Mouse (Mus musculus): ENCODE measurements around the gene Plxdc1.
A peak's percentile ranks its signal among the peaks of the same experiment; 100 is the strongest.

Gene Plxdc1

GRCm38 (mm10) chr11:97985727-97986677 is at the start of gene Plxdc1:
Gene Plxdc1, minus strand, starts transcription at chr11:97986444.
- DNase-seq, result peak; percentile 62

GRCm38 (mm10) chr11:98035977-98036377 is 49.7 kb upstream of the Plxdc1 start:
- DNase-seq, result peak; percentile 57

- no peak for DNase-seq
Measured at GRCm38 (mm10) chr11:98034840-98035239, 48.6 kb upstream of the Plxdc1 start.

- no peak for DNase-seq
Measured at GRCm38 (mm10) chr11:98034061-98034460, 47.8 kb upstream of the Plxdc1 start.

GRCm38 (mm10) chr11:98031443-98031770 is 45.2 kb upstream of the Plxdc1 start:
- peak; percentile 91 for DNase-seq

- no peak for DNase-seq
Measured at GRCm38 (mm10) chr11:98030701-98031442, 44.6 kb upstream of the Plxdc1 start.

- no peak for DNase-seq
Measured at GRCm38 (mm10) chr11:98027785-98028184, 41.5 kb upstream of the Plxdc1 start.

GRCm38 (mm10) chr11:98027297-98027688 is 41.0 kb upstream of the Plxdc1 start:
- no peak for DNase-seq

- peak; percentile 95 for DNase-seq
Measured at GRCm38 (mm10) chr11:98026570-98027296, 40.5 kb upstream of the Plxdc1 start, which contains the start of gene Rpl19. Gene Rpl19, plus strand, starts transcription at chr11:98026710.

- DNase-seq, result no peak
Measured at GRCm38 (mm10) chr11:98026248-98026569, 40.0 kb upstream of the Plxdc1 start.

- DNase-seq, result no peak
Measured at GRCm38 (mm10) chr11:98024516-98024915, 38.3 kb upstream of the Plxdc1 start.

GRCm38 (mm10) chr11:98022555-98023371 is 36.5 kb upstream of the Plxdc1 start, which contains the start of gene Cacnb1:
Gene Cacnb1, minus strand, starts transcription at chr11:98023034.
- peak; percentile 87 for DNase-seq

- DNase-seq, result no peak
Measured at GRCm38 (mm10) chr11:98022253-98022554, 36.0 kb upstream of the Plxdc1 start.

- peak; percentile 65 for DNase-seq
Measured at GRCm38 (mm10) chr11:98021565-98022252, 35.5 kb upstream of the Plxdc1 start.

- no peak for DNase-seq
Measured at GRCm38 (mm10) chr11:98021118-98021517, 34.9 kb upstream of the Plxdc1 start.

- DNase-seq, result peak; percentile 40
Measured at GRCm38 (mm10) chr11:98020710-98021109, 34.5 kb upstream of the Plxdc1 start.

GRCm38 (mm10) chr11:98019883-98020610 is 33.8 kb upstream of the Plxdc1 start:
- DNase-seq, result no peak

- DNase-seq, result peak; percentile 62
Measured at GRCm38 (mm10) chr11:98018858-98019641, 32.8 kb upstream of the Plxdc1 start.

- DNase-seq, result no peak
Measured at GRCm38 (mm10) chr11:98018222-98018621, 32.0 kb upstream of the Plxdc1 start.

- no peak for DNase-seq
Measured at GRCm38 (mm10) chr11:98016824-98017223, 30.6 kb upstream of the Plxdc1 start.
